Mouse (Mus musculus): Measurements from ENCODE around the gene Pfkfb4. TPM values are rescaled to one million over a fixed set of nuclear protein-coding genes. Genes with fewer than 3 reads are reported as not detected.

Pfkfb4 gene
- total RNA-seq, 2 experiments from 2014 or later: 37.3 to 46.3 TPM

DNA sequence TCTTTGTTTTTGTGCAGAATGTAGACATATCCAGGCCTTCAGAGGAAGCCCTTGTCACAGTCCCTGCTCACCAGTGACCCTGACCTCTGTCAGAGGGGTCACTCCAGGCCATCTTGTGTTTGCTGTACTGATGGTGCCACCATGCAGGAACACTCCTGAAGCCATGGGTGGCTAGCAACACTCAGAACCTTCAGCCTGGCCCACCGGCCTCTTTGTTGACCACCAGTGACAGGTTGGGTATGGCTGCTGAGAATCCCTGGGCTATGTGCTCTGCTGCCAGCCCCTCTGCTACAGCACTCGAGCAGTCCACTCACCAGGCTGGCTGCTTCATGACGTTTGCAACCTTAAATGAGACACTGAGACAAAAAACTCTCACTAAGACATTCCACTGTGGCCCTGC, 38.7 kb downstream of the Pfkfb4 start:
- DNase-seq: no peak

GRCm38 (mm10) chr9:109031001-109031400, 39.4 kb downstream of the Pfkfb4 start:
- intact Hi-C loops (cut with DNase I): no loop called here
- DNase-seq: no peak

More for the DNA sequence above, 38.7 kb downstream of the Pfkfb4 start:
- intact Hi-C loops (cut with DNase I): no loop called here

DNA sequence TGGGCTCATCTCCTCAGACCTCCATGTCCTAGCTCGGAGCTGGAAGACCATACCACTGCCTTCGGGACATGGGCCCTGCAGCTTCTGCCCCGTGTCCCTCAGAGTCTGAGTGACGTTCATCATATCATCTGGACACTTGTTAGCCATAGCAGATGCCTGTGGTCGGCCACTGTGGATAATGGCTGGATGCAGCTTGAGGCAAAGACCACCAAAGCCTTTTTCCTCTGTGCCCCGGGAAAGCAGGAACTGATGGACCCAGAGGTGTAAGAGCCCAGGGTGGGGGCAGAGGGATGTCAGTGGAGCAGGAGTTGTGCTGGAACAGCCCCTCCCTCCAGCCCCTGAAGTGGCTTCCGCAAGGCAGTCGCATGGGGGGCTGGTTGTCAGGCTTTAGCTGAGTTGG, 40.1 kb downstream of the Pfkfb4 start:
- intact Hi-C loops (cut with DNase I): no loop called here
- no peak for DNase-seq

GRCm38 (mm10) chr9:109032435-109032834, 40.9 kb downstream of the Pfkfb4 start:
- intact Hi-C loops (cut with DNase I): no loop called here
- no peak for DNase-seq

GRCm38 (mm10) chr9:109038086-109038895, 46.7 kb downstream of the Pfkfb4 start, which contains the start of gene Shisa5:
Gene Shisa5 (plus strand): TSS chr9:109038565.
- intact Hi-C loops (cut with DNase I): no loop called here
- DNase-seq: peak; percentile 77 to 82

- intact Hi-C loops (cut with DNase I): no loop called here
- DNase-seq: peak; percentile 61 to 62
Measured at GRCm38 (mm10) chr9:109038901-109039364, 47.4 kb downstream of the Pfkfb4 start.

DNA sequence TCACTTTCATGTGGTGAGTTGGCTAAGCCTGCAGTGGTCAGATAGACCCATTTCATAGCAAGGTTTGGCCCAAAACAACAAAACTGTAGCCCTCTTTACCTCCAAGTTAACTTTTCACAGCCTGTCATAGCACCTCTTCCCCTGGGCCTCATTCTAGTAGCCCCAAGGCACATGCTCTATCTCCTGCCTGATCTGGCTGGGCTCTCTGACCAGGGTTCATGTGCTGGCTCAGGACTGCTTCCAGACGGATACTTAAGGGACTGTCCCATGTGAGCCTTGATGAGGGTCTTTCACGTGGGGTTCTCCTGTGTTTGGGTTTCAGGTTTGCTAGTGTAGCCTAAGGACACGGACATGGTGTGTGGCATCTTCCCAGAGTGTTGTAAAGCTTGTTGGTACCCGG, 48.1 kb downstream of the Pfkfb4 start:
- intact Hi-C loops (cut with DNase I): no loop called here
- DNase-seq: no peak

- intact Hi-C loops (cut with DNase I): no loop called here
- DNase-seq: no peak
Measured at GRCm38 (mm10) chr9:109040216-109040615, 48.6 kb downstream of the Pfkfb4 start.

GRCm38 (mm10) chr9:109040906-109041305, 49.3 kb downstream of the Pfkfb4 start:
- intact Hi-C loops (cut with DNase I): no loop called here
- DNase-seq: no peak

- intact Hi-C loops (cut with DNase I): no loop called here
Measured at GRCm38 (mm10) chr9:109041351-109041750, 49.8 kb downstream of the Pfkfb4 start.

DNA sequence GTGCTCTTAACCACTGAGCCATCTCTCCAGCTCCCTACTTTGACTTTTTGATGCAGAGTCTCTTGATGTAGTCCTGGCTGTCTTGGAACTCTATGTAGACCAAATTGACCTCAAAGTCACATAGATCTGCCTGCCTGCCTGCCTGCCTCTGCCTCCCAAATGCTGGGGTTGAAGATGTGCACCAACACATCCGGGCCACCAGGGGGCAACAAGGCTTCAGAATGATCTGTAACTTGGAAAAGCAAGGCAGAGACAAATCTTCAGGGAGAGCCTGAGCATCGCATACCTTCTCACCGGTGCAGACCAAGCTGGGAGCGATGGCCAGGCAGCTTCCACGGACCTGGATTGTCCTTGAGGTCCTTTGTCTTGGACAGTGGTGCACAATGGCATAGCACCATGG, 54.7 kb downstream of the Pfkfb4 start:
- intact Hi-C loops (cut with DNase I): no loop called here
- peak in 1 of 2 experiments; percentile 47 for DNase-seq

More at GRCm38 (mm10) chr9:109041351-109041750, 49.8 kb downstream of the Pfkfb4 start:
- no peak for DNase-seq

GRCm38 (mm10) chr9:109049316-109049715, 57.7 kb downstream of the Pfkfb4 start:
- intact Hi-C loops (cut with DNase I): no loop called here

DNA sequence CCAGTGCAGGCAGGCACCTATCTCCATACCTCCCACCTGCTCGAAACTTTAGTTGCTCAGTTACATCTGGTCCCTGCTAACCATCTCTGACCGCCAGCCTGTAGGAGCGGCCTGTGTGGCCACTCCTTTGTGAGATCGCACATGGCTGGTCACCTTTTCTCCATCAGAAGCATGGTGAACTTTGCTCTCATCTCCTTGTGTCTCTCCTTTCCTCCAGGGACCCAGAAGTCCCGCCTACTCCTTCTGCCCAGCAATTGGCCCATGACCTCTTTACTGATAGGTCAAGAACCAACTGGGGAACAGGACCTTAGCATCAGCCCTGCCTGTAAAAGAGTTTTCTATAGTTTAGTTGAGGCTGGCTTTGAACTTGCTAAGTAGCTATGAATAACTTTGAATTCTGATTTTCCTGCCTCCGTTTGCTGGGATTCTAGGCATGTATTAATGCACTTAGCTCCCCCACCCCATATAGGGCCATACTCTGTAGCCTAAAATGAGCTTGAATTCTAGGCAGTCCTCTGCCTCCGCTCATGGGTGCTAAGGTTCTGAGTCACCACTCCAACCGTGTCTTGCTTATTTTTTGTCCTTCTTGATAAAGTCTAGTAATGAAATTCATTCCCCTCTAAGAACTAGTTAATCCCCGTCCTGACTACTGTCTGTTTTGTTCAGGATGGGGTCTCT, 58.6 kb downstream of the Pfkfb4 start:
- intact Hi-C loops (cut with DNase I): no loop called here
- DNase-seq: no peak

More at GRCm38 (mm10) chr9:109049316-109049715, 57.7 kb downstream of the Pfkfb4 start:
- no peak for DNase-seq

DNA sequence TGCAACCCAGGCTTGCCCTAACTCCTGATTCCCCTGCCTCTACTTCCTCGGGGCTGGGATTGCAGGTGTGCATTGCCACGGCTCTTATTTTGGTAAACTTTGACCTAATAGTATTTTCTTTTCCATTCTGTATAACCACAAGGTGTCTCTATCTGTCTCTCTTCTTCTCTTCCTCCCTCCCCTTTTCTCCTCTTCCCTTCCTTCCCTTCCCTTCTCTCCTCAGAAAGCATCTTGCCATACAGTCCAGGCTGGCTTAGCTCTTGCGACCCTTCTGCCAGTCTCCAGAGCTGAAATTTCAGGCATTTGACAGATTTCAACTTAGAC, 59.1 kb downstream of the Pfkfb4 start:
- no peak for DNase-seq
- intact Hi-C loops (cut with DNase I): no loop called here

GRCm38 (mm10) chr9:109051011-109051501, 59.5 kb downstream of the Pfkfb4 start:
- no peak for DNase-seq
- intact Hi-C loops (cut with DNase I): no loop called here

GRCm38 (mm10) chr9:109051651-109052489, 60.3 kb downstream of the Pfkfb4 start:
- intact Hi-C loops (cut with DNase I): no loop called here
- no peak for DNase-seq

DNA sequence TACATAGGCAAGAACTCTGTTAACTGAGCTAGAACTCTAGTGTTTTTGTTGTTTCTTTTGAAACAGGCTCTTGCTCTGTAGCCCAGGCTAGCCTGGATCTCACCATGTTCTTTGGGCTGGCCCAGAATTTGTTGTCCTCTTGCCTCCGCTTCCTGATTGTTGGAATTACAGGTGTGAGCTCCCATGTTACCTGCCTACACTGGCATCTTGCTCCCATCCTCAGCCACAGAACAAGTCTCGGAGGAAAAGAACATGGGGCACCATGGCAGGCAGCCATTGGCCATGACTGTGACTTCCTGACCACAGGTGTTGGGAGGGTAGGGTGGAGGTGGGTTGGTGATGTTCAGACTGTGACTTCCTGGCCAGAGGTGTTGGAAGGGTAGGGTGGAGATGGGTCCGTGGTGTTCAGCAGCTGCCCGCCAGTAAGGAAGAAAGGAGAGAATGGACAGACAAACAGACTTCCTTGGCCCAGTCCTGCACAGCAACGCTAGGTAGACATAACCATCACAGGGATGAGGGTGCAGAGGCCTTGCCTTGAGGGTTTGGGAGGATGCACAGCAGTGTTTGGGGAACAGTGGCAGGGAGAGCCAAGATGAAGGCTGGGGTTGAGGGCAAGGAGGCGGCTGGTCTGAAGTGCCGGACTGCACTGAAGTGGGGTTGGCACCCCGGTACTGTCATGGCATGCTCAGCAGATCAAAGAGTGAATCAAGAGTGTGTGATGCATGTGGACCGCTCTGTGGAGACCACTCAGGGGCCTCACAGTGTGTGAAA, 61.1 kb downstream of the Pfkfb4 start:
- no peak for DNase-seq
- intact Hi-C loops (cut with DNase I): no loop called here

- intact Hi-C loops (cut with DNase I): no loop called here
Measured at GRCm38 (mm10) chr9:109053366-109053765, 61.8 kb downstream of the Pfkfb4 start.

GRCm38 (mm10) chr9:109053851-109054250, 62.3 kb downstream of the Pfkfb4 start:
- intact Hi-C loops (cut with DNase I): no loop called here
- no peak for DNase-seq

More at GRCm38 (mm10) chr9:109053366-109053765, 61.8 kb downstream of the Pfkfb4 start:
- no peak for DNase-seq

DNA sequence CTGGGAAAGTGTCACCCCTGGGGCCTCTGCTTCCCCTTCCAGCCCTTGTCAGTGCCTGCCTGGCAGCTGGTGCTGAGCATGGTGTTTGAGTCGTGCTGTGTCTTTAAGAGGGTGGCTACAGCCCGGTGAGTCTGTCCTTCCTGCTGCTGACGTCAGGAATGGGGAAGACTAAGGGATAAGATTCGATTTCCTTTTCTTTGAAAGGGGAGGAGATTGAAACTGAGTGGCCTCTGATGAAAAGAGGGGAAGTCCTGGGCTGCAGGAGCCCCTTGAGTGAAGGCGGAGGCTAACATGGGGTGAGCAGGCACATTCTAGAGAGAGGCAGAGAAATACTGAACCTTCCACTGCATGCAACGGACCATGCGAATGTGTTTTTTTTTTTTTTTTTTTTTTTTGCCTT, 63.1 kb downstream of the Pfkfb4 start:
- no peak for DNase-seq
- intact Hi-C loops (cut with DNase I): no loop called here

Measured in gastrocnemius, postnatal 36 days (tissue).